Mouse (Mus musculus): Measurements from ENCODE around the gene Atp5g2.

GRCm38 (mm10) chr15:102705923-102706503 lies 33.9 kb upstream of the Atp5g2 start:
- TF ChIP-seq GATA1 (IDR thresholded peaks at IDR 0.05; ENCODE audit: low read length) (no peak), TAL1 (IDR thresholded peaks at IDR 0.05; ENCODE audit: low read length) (no peak)
